Mouse (Mus musculus): ENCODE measurements around the gene Slc7a5.

Slc7a5 gene

GRCm38 (mm10) chr8:121906542-121907512, 667 bp downstream of the Slc7a5 start:
- peak in 1 of 2 experiments; percentile 21 for DNase-seq

DNA sequence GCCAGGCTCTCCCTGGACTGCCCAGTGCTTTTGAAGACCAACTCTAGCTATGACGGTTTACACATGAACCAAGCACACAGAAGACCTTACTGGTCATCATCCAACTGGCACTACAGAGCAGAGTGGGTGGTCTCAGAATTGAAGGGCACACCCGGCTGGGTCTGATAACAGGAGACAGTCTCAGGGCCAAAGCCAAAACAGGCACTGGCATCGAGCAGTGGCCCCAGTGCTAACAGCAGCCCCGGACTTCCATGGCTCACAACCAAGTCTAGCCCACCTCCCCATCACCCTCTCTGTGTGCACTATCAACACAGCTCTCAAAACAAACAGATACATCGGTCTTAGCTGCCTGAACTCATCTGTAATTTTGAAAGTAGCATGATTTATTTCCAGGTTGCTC, 1.6 kb downstream of the Slc7a5 start:
- DNase-seq = no peak

DNA sequence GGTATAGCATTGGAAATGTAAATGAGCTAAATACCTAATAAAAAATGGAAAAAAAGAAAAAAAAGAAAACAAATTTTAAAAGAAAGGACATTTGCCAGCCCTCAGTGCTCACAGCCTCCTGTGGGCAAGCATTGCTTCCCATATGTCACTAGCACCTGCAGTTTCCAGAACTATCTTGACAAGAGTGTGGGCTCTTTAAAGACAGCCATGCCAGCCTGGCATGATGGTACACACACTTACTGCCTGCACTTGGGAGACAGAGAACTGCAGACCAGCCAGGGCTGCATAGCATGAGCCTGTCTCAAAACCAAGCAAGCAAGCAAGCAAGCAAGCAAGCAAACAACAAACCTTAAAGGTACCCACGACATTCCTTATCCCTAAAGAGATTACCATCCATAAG, 2.1 kb downstream of the Slc7a5 start:
- DNase-seq = no peak

DNA sequence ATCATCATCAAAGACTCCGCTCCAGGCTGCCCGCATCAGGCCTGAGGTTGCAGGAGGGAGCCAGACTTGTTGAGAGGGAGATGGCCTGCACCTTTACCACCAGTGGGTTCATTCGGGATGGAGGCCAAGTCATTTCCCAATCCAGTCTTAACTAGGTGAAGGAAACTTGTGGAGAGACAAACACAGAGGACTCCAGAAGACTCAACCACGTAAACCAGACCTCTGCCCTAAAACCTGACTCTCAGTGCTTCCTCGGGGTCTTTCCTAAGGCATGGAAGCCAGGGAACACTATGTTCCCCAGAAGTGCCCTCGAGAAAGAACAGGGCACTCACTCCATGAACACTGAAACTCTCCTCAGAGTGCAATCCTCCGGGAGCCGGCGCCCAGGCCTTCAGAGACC, 2.5 kb downstream of the Slc7a5 start:
- DNase-seq = no peak

DNA sequence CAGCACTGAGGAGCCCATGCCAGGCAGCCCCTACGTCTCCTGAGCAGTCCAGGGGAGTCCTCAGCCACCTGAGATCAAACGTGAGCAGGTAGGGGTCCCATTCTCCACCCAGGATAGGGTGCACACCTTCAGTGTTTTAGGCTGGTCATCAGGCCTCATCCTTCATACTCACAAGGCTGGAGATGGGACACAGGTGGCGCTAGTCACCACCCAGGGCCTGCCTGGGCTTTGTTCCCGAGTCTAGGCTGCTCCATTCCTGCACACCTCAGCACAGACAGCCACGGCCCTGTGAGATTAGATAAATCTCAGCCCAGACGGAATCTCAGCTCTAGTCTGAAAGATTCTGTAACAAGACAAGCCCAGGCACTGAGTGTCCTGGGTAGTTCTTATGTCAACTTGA, 3.5 kb downstream of the Slc7a5 start:
- no peak for DNase-seq

GRCm38 (mm10) chr8:121901498-121902236, 5.8 kb downstream of the Slc7a5 start:
- DNase-seq = no peak

DNA sequence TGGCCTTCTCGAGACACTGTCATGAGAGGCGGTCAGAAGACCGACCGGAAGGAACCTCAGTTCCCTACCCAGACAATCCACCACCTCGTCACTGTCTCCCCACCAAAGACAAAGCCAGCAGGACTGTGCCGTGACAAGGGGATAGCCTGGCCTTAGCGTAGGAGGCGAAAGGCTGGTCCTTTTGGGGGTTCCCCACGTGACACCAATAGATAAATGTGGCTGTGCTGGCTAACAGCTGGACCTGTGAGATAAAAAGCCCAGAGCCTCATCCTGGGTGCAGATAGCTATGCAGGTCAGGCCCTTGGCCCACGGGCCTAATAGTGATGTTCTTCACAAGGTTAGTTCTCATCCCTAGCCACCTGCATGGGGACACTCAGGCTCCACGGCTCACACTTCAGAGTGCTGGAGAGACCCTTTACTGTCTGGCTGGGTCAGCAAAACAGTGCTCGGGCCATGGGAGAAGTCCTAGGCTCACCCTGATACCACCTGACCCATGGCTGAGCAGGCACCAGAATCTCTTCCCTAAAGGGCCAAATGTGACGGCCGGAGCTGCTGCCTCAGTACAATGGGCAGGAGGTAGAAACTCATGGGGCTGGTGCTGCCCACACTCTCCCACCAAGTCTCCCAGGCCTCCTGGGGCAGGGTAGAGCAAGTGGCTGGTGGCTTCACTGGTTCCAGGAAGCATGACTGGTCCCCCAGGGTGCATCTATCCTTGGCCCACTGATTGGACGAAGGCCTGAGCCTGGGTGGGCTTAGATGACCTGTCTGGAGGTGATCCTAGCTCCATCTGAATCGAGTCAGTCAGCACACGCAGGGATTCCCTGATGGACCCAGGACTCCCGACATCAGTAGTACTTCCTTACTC, 8.1 kb downstream of the Slc7a5 start:
- no peak for DNase-seq

DNA sequence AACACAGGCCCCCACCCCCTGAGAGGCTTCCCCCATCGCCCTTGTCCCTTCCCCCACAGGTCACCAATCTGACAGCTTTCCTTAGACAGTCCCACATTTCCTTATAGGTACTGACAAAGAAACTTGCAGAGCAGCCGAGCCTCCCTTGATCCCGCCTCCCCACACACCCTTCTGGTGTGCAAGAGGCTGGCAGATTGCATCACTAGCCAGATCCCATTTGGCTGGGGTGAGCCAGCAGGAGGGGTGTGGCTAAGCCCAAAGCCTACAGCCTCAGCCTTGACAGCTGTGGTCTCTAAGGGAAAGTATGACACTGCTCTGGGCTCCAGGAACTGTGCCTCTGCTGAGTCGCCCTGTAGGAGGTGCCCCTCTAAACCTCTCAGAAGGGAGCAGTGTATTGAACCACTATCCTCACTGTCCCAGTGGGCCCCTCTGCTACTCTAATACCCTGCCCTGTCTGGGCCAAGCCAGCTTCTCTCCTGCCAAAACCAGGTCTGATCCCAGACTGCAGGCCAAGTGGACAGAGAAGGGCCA, 9.0 kb downstream of the Slc7a5 start:
- peak; percentile 20 to 37 for DNase-seq

DNA sequence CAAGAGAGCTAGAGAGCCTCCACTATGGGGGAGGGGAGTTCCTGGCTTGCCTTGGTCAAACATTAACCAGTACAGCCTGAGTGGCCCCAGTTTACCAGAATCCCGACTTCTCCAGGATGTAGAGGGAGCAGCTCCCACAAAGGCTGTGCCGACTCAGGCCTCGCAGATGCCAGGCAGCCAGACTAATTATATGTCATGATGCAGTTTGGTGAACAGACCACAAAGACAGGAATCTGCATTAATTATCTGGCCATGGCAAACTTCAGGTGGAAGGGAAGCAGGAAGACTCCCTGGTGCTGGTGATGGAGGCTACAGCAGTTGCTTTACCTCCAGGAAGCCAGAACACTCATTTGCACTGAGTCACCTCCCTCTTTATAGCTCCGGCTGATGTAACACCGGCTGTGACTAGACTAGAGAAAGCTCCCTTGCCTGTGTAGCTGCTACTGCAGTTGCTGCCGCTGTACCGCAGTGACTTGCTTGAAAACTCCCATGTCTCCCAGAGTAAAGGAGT, 9.6 kb downstream of the Slc7a5 start:
- no peak for DNase-seq

DNA sequence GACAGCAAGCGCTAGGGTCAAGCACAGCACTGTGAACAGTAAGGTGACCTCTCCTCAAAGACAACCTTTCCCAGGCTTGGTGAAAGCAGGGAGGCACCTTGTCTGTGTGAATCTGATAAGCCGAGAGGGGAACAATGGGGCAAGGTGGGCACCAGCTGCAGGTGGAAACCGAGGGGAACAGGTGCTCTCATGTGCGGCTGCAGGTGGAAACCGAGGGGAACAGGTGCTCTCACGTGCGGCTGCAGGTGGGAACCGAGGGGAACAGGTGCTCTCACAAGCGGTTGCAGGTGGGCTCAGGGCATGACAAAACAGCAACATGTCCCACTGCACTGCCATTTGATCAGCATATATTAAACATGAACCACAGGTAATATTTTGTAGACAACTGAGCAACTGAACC, 10.3 kb downstream of the Slc7a5 start:
- DNase-seq = no peak

GRCm38 (mm10) chr8:121896476-121897145, 10.9 kb downstream of the Slc7a5 start:
- DNase-seq = no peak

DNA sequence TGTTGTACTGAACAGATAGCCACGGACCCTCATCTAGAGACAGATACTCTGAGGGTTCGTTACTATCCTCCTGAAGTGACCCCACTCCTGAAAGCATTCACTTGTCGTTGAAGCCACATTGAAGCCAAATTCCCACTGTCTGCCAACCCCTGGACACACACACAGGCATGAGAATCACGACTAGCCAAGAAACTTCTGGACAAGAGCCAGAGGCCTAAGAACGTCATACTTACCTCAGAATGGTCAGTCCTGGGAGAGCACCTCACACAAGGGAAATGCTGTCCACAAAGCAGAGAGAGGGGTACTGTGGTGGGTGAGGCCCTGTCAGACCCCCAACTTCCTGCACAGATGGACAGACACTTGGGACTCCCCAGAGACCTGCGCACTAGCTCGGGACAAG, 11.6 kb downstream of the Slc7a5 start:
- DNase-seq = no peak

DNA sequence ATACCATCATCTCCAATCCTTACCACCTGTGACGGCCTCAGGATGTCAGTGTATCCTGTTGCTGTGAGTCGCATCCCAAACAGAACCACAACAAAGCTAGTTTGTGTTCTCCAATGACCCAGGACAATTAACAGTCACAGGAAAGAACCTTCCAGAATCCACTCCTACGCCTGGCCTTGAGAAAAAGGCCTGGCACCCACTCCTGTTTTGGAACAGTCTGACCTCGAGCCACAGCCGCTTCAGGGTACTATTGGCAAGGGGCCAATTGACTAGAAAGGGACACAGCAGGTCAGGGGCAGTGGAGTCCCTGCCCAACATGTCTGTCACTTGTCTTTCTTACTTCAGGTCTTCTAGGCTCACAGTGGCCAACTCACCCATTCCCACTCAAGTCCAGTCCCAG, 14.6 kb downstream of the Slc7a5 start:
- no peak for DNase-seq

DNA sequence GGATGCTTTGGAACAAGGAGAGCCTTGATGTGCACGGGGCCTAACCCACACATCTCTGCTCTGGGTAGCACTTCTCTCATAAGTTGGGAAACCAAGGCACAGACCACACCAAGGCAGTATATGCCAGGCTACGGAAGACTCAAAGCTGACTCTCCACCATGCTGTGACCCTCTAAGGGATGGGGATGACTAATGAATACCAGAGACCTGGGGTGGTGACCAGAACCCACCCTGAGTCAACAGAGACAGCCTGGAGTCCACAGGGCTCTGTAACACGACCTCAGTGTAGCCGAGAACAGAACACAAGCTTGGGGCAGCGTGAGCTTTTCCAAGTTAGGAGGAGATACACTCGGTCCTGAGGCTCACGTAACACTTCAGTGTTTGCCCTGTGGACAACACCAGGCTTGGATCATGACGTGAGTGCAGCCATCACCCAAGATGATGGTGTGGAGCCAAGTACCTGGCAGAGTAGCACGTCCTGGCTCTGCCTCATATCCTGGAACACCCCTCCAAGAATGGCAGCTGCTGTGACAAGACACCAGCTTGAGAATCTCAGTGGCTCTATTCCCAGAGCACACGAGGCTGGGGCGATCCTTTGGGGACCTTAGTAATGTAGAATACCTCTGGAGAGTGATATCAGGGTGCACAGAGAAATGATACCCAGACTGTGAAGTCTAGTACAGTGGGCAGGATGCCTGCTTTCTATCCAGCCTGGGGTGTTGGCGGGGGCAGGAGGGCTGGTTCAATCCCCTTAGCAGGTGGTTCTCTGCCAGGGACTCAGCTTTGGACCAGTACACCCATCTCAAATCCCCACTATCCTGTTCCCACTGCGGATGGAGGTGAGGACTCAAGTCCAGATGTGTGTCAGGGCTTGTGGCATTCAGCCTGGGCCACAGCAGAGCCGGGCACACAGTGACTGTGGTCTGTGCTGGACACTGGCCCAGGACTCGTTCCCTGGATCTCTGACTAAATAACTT, 17.4 kb downstream of the Slc7a5 start:
- no peak for DNase-seq

DNA sequence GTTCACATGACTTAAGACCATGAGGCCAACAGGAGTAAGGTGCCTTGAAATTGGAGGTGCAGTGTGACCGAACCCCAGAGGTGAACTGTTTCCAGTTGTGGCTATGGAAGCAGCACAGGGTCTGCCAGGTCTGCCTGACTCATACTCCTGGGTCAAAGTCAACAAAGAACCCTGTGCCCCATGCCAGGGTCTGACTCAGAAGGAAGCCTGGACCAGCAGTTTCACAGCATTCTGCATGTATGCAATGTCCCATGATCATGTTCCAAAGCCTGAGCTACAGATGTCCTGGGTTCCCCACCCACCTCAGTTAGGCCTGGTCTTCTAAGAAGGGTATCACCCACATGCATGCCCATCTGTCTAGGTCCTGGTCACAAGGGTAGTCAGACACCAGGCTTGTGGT, 18.2 kb downstream of the Slc7a5 start:
- DNase-seq = no peak

- no peak for DNase-seq
Measured at GRCm38 (mm10) chr8:121887547-121887946, 19.9 kb downstream of the Slc7a5 start.

- DNase-seq = no peak
Measured at GRCm38 (mm10) chr8:121885433-121885832, 22.1 kb downstream of the Slc7a5 start.

DNA sequence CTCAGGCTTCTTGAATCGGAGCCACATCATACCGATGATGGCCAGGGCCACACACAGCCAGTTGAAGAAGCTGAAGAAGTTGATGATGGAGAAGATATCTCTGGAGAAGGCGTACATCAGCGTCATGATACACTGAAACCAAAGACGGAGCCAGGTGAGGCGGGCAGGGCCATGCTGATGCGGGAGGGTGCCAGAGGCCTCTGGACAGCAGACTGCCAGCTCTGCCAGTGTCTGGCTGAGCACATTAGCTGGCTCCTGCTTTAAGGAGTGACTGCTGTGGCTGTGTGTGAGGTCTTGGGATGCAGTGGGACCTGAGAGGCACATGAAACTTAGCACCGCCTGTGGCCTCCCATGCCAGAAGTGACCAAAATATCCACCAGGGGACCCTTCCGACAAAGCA, 22.5 kb downstream of the Slc7a5 start:
- DNase-seq = no peak

- DNase-seq = no peak
Measured at GRCm38 (mm10) chr8:121884181-121884580, 23.3 kb downstream of the Slc7a5 start.

DNA sequence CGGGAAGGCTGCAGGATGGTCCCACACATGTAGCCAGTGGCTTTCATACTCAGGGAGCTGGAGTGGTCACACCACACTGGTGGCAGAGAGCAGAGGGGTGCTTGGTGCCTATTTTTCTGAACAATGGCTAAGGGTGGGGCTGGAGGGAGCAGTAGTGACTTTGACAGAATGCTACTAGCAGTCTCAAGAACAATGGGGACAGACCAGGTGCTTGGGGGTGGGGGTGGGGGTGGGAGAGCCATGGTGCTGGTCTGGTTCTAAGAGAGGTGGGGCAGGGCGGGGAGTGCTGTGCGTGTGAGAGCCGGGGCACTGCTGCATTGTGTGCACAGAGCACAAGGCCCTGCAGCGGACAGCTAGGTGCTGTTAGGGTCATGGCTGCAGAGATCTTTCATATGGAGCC, 25.6 kb downstream of the Slc7a5 start:
- DNase-seq = no peak

- no peak for DNase-seq
Measured at GRCm38 (mm10) chr8:121880818-121881217, 26.7 kb downstream of the Slc7a5 start.
